Mouse (Mus musculus) C2C12 (cell line): ENCODE measurements around the gene Pou6f1.

Experiments used
- CTCF ChIP-seq: IDR thresholded peaks from one replicate; pipeline ENCODE4 v1.5.1; 2011; ENCODE audit not compliant: control insufficient read depth, insufficient read depth, insufficient read length
- USF1 ChIP-seq: IDR thresholded peaks from one replicate; pipeline ENCODE4 v1.6.1; 2011; ENCODE audit warnings: low read depth, mild to moderate bottlenecking, control low read depth, moderate library complexity

- no peak for TF ChIP-seq CTCF
- no peak for TF ChIP-seq USF1
Observed at GRCm38 (mm10) chr15:100600696-100601272, 1.0 kb upstream of the Pou6f1 start.
